Mouse (Mus musculus): ENCODE data around the gene Cdhr3. TPM values are rescaled to one million over a fixed set of nuclear protein-coding genes. Genes with fewer than 3 reads are reported as not detected.

The Cdhr3 gene
- total RNA-seq, 1 experiment from 2014 or later = not detected

DNA sequence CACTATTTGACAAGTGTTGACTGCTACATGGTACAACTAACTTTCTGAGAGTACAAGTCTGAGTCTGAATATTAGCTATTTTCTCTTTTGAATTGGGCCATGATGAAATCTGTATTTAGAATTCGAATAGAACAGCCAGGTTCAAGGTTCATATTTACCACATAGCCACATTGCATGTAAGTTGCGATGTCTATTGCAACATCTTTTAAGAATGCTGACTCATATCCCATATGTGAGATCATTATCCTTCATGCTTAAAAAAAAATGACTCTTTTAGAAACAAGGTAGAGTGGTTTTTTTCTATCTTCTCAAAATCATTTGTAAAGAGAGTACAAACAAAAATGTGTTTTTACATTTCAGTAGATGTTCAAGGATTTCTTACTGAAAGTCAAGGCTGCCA, 51.9 kb downstream of the Cdhr3 start:
- 0 out of 2 replicates have a peak, but pooled peaks have one; percentile 19 for ATAC-seq (replicated peaks; ENCODE audit: low read depth, poor library complexity, severe bottlenecking)

DNA sequence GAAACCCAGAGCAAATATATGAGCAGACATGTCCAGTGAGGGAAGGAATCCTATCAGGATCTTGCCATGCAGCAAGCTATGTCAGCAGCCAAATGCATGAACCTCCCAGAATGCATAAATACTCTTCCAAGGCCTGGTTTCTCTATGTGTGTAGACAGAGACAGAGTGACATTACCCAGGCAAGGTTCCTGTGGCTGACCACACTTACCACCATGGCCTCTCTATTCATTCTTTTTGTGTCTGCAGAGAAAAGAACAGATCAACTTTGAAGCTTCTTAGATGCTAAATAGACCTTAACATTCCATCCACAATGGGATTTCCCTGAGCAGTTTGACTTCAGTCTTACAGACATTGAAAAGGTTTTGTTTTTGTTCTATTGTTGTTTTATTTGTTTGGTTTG, 54.0 kb downstream of the Cdhr3 start:
- peak; percentile 36; the same call in 1 of the 2 replicates for ATAC-seq (replicated peaks; ENCODE audit: low read depth, poor library complexity, severe bottlenecking)

DNA sequence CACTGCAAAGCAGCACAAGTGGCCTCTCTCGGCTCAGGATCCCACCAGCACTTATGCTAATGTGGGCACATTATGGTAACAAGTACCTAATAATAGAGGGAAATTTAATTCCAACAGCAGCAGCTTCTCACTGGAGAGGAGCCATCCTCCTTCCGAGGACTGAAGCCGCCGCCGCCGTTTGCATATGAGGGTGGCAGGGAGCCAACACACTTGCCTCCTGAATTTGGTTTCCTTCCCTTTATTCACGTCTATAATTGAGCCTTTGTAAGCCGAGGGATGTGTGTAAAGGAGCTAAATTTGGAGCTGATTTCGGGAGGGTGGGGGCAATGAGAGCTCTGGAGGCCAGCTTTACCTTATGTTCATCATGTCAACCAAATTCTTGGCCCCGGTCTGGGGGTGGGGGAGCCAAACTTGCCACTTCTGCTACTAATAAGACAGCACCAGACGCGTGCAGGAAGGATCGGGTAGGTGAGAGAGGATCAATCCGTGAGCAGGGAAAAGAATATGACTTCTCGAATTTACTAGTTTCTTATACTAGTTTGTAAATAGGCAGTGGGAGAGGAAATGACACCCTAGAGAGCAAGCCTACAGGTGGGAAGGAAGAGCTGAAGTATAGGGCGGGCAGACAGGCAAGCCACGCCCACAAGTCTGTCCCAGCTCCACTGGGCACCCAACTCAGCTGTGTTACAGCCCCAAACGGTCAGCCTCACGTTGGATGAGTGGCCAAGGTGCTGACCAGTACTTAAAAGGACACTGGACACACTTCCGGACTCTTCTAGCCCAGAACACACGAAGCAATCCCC, 56.8 kb downstream of the Cdhr3 start:
- ATAC-seq (replicated peaks; ENCODE audit: low read depth, poor library complexity, severe bottlenecking) = peak; percentile 57

DNA sequence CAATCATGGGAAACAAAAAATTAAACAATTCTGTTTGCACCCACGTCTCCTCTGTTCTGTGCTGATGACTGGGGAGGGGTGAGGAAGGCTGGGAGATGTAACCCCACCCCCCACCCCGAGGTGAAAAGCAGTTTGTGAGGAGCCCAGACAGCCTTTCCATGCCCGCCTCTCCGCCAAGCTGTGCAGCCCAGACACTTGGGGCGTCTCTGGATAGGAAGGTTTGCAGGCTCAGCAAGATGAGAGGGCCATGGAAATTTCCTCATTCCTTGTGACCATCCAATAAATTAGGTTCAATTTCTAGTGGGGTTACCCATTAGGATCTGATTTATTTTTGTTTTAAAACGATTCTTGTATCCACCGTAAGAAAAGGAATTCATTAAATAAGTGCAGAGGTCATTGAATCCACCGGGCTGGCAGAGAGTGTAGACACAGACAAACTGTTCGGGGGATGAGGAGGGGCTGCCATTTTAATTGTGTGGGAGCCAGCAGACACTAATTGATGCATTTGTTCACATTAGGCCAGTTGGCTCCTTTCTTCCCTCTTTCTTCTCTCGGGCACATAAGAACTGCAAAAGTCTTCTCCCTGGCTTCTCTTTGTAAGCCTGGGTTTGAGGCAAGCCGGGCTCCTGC, 57.5 kb downstream of the Cdhr3 start:
- 0 out of 2 replicates have a peak, but pooled peaks have one; percentile 7 for ATAC-seq (replicated peaks; ENCODE audit: low read depth, poor library complexity, severe bottlenecking)

DNA sequence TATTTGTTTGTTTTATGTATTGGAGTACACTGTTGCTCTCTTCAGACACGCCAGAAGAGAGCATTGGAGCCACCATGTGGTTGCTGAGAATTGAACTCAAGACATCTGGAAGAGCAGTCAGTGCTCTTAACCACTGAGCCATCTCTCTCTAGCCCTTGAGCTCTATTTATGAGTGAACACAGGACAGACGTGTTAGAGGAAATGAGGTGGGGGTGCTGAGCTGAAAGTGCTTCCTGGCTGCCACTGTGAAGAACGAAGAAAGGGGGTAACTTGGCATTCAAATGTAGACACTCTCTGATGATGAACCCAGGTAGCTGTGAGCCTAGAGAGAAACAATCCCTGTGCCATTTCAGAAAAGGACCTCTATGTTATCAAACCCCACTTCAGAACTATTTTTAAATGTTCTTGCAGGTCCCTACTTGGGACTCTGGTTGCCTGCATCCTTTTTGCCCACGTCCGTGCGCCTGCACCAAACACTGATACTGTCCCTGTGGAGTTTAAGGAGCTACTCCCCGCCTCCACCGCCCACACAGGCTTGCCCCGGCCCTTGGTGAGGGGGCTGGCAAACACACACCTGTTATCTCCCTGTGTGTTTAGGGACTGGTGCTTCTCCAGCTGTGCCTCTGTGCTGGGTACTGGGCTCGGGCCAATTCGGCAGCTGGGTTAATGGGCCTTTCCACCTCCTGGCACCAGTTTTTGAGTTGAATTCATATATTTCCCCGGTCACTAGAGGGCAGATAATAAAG, 58.2 kb downstream of the Cdhr3 start:
- ATAC-seq (replicated peaks; ENCODE audit: low read depth, poor library complexity, severe bottlenecking) = no peak

DNA sequence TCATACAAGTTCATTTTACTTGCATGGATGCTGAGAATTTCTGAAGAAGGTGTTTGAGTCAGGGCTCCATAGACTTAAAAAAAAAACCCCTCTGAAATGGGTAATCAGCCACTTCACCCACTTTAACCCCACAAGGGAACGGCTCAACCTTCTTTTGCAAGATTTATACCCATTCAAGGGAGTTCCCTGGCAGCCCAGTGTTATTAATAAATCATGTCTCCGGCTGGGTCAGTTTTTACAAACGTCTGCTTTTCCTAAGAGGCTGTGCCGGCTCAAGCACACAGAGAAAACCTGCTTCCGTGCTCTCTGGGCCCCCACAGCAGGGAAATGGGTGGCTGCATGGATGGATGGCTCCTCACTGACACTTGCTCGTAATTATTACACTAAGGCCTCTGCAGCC, 59.5 kb downstream of the Cdhr3 start:
- no peak for ATAC-seq (replicated peaks; ENCODE audit: low read depth, poor library complexity, severe bottlenecking)

DNA sequence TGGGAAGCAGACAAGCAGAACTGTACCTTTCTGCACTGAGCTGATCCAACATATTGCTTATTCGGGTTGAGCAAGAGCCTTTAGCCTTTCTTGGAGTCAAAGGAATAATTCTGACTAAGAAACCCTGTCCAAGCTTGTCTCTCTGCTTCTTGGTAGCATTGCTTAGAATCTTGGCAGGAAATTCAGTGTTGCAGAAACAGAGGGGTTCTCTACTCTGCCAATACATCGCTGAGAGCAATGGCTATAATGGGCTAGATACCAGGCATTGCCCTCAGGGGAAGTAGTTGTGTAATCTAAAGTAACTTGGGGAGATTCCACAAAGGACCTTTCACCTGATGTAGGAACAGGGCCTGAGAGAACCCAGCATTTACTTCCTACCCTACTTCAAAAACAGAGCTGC, 62.1 kb downstream of the Cdhr3 start:
- ATAC-seq (replicated peaks; ENCODE audit: low read depth, poor library complexity, severe bottlenecking) = no peak

DNA sequence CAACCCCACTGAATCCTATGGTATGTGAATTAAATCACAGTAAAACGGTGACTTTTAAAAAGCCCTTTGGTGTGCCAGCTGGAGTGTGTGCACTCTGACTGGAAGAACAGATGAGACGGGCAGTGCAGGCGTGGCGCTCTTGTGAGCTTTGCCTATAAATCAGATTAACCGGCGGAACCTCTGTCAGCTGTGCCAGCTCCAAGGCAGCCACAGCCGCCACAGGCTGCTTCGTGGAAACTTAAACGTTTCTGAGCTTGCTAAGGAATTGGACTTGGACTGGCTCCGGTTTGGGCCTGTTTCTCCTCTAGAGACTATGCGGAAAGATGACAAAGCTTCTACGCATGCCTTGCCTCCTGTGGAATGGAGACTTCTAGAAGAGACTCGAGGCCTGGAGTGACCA, 62.6 kb downstream of the Cdhr3 start:
- peak; percentile 36 for ATAC-seq (replicated peaks; ENCODE audit: low read depth, poor library complexity, severe bottlenecking)

DNA sequence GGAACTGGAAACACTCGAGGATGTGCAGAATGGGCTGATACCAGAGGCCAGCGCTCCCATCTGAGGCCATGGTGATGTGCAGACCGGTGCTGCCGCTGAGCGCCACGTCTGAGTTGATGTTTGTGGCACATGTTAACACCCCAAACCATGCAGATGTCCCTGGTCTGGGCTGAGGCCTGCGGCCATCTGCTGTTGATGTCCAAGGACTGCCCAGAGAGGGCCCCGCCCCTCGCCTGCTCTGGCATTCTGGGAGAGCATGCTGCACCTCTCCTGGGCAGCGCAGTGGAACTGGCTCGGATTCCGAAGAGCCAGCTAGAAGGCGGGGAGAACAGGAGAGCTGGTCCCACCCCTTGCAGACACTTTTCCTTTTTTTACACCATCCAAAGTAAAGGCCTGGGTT, 64.0 kb downstream of the Cdhr3 start:
- no peak for ATAC-seq (replicated peaks; ENCODE audit: low read depth, poor library complexity, severe bottlenecking)

DNA sequence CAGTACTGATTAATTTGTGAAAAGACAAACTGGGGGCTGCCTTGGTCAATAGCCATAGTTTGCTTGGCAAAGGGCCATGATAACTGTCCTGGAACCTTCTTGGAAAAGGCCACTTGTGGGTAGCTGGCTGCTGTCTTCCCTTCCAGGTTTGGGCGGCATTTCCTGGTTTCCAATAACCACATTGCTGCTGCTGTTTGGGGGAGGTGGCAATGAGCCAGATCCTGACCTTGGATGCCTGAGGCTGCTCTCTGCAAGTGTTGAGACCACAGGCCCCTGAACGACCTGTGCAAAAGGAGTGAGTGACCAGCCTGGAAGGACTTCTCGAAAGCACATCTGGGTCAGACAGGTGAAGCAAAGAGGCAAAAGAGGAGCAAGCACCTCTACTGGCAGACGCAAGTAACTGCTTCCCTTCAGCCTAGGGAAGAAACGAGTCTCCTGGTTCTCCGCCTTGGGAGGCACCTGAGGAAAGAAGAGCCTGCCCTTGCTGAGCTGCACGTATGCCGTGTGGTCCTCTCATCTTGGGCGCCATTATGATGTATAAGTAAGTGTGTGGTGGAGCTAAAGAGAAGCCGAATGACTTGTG, 64.5 kb downstream of the Cdhr3 start:
- no peak for ATAC-seq (replicated peaks; ENCODE audit: low read depth, poor library complexity, severe bottlenecking)

DNA sequence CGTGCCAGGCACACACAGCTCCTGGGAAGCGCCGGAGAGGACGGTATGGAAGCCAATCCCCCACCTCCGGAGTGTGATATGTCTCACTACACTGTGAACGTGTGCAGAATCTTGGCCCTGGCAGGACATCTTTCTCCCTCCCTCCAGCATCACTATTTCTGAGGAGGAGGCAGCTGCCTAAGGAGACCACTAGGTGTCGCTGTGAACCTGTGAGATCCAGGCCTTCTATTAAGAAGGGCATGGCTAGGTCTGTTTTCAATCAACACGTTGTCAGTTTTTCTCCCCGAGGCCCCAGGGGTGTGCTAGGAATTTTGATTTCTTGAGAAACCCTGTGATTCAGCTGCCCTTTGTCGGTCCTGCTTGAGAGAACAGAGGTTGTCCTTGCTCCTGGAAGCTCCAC, 65.6 kb downstream of the Cdhr3 start:
- peak; percentile 87 for ATAC-seq (replicated peaks; ENCODE audit: low read depth, poor library complexity, severe bottlenecking)

DNA sequence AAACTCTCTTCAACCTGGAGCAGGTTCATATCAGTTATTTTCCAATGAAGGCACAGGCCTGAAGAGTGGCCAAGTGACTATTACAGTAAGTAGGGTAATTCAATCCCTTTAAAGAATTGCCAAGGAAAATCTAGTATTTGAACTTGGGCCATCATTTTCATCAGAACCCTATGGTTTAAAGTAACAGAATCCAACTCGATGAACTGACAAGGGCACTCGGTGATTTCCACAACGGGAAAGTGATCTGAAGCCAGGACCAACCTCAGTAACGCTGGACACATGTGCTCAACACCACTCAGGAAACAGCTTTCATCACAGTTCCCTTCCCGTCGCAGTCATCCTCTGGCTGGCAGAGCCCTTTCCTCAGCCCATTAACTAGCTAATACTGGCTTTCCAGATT, 68.2 kb downstream of the Cdhr3 start:
- ATAC-seq (replicated peaks; ENCODE audit: low read depth, poor library complexity, severe bottlenecking) = no peak

DNA sequence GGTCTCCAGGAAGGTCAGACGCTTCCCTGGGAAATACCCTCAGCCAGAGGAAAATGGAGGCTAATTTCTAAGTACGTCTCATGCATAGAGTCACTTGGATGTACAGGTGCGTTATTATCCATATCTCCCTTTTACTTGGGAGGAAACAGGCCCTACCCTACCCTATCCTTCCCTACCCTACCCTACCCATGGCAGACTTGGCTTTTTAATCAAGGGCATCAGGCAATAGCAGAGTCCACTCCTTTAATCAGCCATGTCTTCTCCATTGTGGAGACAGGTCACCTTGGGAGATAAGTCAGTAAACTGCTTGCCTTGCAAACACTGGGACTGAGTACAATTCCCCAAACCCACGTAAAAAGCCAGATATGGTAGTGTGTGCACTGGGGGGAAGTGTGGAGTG, 70.9 kb downstream of the Cdhr3 start:
- ATAC-seq (replicated peaks; ENCODE audit: low read depth, poor library complexity, severe bottlenecking) = no peak

DNA sequence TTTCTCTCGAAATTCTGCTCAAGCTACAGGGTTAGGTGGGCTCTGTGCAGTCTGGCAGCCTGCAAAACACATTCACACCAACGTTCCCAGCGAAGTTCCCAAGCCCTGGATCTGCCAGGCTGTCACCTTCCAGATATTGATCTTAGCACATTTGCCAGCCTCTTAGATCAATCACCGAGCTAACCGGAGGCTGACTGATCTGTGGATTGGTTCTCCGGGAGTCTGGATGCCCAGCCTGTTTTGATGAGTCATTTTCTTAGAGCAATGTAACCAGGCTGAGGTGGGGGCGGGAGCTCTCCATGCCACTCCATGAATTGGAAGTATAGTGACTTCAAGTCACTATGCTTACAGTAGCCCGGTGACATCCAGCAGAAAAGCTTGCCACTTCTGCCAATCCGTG, 71.5 kb downstream of the Cdhr3 start:
- no peak for ATAC-seq (replicated peaks; ENCODE audit: low read depth, poor library complexity, severe bottlenecking)

DNA sequence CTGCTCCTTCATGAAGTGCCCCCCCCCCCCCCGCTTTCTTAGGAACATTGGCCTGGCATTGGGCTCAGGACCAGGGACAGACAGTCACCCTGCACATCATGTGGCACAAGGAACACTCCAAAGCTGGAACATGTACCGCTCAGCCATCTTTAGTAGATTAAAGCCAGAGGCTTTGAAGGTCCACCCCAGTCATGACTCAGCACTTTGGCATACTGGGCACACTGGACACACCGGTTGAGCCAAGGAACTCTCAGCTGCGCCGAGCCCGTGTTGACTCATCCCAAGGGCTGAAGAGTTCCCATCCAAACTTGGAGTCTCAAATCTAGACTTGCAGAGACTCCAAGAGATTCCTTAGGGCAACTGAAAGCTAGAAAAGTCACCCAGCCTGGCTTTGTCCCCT, 72.7 kb downstream of the Cdhr3 start:
- ATAC-seq (replicated peaks; ENCODE audit: low read depth, poor library complexity, severe bottlenecking) = no peak

DNA sequence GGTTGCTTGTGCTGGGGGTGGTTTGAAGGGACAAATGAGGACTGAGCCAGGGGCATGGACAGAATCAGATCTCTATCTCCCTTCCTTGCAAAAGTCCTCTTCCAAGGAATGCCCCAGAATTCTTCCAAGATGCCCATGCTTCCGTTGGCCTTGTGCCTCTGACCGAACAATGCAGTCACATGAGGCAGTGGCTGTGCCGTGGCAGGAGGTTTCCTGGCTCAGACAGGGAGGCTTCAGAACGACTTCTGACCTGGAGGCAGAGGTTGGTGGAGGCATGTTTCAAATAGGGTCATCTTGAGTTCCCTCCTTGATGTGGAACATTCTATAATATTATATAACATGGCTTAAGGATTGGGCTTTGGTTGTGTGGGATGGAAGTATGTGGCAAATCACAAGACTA, 74.1 kb downstream of the Cdhr3 start:
- ATAC-seq (replicated peaks; ENCODE audit: low read depth, poor library complexity, severe bottlenecking) = no peak

DNA sequence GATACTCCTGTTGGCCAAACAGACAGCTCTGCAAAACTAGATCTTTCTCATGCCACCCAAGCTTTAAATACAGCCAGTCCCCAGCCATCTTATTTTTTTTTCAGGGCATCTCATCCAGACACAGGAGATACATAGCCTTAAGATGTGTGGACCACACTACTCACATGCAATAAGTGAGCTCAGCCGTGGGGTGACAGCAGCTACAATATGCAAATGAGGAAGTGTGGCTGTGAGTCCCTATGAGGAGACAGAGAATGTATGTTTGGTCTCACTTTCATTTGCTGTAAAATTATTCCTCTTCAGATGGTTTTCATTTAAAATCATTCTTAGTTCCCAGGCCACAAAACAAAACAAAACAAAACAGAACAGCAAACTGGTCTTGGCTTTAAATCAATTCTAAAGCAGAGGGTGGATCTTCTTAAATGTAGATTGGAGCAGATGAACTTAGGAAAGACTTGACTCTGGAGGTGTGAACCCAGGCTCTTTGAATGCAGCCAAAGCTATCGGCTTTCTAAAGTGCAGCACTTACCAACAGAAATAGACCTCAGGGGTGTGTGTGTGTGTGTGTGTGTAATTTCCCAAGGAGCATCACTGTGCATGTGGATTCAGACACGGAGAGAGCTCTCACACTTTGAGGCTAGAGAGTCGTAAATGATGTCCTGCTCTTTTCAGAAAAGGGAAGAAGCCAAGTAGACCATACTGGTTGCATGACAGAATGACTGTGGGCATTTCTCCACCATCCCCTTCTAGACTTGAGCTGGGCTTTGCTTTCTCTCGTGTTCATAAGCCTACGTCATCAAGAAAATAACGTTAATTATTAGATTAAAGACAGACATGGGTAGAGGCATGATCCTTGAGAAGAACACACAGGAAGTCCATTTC, 75.6 kb downstream of the Cdhr3 start:
- ATAC-seq (replicated peaks; ENCODE audit: low read depth, poor library complexity, severe bottlenecking) = peak; percentile 91

DNA sequence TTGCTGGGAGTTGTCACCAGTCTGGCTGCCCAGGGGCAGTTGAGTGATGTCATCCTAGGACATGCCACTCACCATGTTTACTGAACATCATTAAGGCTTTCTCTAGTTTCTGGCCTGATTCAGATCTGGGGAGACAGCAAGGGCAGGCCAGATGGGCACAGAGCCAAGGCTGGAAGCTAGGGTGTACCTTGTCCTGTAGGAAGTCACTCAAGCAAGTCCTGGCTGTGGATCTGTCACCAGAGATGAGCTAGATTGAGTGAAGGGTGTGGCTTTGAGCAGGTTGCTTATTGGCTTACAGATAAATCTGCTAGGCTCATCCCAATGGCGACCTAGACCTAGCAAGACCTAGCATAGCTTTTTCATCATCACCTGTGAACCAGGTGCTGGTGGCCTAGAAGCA, 77.6 kb downstream of the Cdhr3 start:
- no peak for ATAC-seq (replicated peaks; ENCODE audit: low read depth, poor library complexity, severe bottlenecking)

DNA sequence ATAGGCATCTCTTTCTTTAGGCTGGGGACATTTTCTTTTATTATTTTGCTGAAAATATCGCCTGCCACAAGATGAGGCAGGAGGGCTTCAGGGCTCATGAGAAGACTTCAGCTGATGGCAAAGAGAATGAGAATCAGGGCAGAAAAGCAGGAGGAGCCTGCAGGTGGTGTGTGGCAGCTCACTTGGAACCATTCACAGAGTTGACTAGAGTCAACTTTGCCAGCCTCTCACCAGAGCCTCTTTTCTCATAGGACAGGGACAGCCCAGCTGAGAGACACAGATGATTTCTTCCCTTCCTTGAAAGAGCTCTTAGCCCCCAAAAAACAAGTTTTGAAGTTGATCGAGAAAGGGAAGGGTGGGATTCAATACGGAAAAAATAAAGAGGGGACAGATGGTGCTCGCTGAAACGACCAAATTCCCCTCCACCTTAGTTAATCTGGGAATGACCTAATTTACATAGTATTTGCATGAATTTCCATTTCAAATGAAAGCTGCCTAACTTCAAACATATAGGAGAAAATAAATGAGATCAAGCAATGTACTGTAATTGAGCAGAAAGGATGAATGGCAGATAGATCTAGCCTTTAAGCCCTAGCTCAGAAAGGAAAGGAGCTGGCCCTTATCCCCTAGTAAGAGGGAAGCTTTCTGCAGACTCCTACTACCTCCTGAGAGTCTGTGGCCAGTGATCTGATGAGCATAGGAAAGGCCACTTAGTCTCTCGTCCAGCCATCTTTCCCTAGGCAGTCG, 78.5 kb downstream of the Cdhr3 start:
- ATAC-seq (replicated peaks; ENCODE audit: low read depth, poor library complexity, severe bottlenecking) = no peak

All from common myeloid progenitor, adult 5-6 weeks (primary cell).